Mouse (Mus musculus) hindbrain, embryonic 16.5 days (tissue): Measurements from ENCODE around the gene 4930480E11Rik. TPM values are rescaled to one million over a fixed set of nuclear protein-coding genes. Genes with fewer than 3 reads are reported as not detected.
"Not testable (repeated sequence)": the region's sequence is repeated elsewhere in the genome, so short reads cannot be mapped to it uniquely, and the experiment has no call there.

Source experiments
- ATAC-seq: fragments of 200-750 bp; cut with Nextera tagmentation; 2 replicates; pipeline ENCODE4 v1.8.0; 2017; ENCODE audit warnings: moderate TSS enrichment, moderate library complexity
- H3K27ac ChIP-seq: fragments of 300-500 bp; sonication (generic); 2 replicates; pipeline ENCODE4 v1.5.1; 2014; ENCODE audit warnings: low read depth, mild to moderate bottlenecking, control low read depth, low read length, moderate library complexity
- H3K27me3 ChIP-seq: fragments of 300-500 bp; sonication (generic); replicated peaks from 2 replicates; pipeline ENCODE4 v1.6.1; 2014; ENCODE audit warnings: low read length; ENCODE audit not compliant: control insufficient read depth, insufficient read depth
- H3K36me3 ChIP-seq: fragments of 300-500 bp; sonication (generic); 2 replicates; pipeline ENCODE4 v1.6.1; 2014; ENCODE audit warnings: mild to moderate bottlenecking, low read length, moderate library complexity, mixed read lengths; ENCODE audit not compliant: control insufficient read depth, insufficient read depth
- H3K4me1 ChIP-seq: fragments of 300-500 bp; sonication (generic); 2 replicates; pipeline ENCODE4 v1.6.1; 2014; ENCODE audit warnings: low read depth, low read length; ENCODE audit not compliant: control insufficient read depth, insufficient read depth
- H3K4me2 ChIP-seq: fragments of 300-500 bp; sonication (generic); 2 replicates; pipeline ENCODE4 v1.6.1; 2014; ENCODE audit warnings: mild to moderate bottlenecking, low read length, control low read depth, moderate library complexity
- H3K4me3 ChIP-seq: fragments of 300-500 bp; sonication (generic); 2 replicates; pipeline ENCODE4 v1.5.1; 2014; ENCODE audit warnings: mild to moderate bottlenecking, low read length, control low read depth, moderate library complexity
- H3K9ac ChIP-seq: fragments of 300-500 bp; sonication (generic); 2 replicates; pipeline ENCODE4 v1.6.1; 2014; ENCODE audit warnings: low read depth, mild to moderate bottlenecking, control low read depth, low read length, moderate library complexity
- H3K9me3 ChIP-seq: fragments of 300-500 bp; sonication (generic); 2 replicates; pipeline ENCODE4 v1.6.1; 2014; ENCODE audit warnings: mild to moderate bottlenecking, low read length, moderate library complexity; ENCODE audit not compliant: control insufficient read depth
- WGBS: fragments of 180-500 bp; shearing (Covaris S2); extraction: QIAGEN DNeasy Blood & Tissue Kit; methylation state at CpG from one replicate; pipeline ENCODE4 v1.1.7; 2014; 5-methylcytosine and 5-hydroxymethylcytosine counted together
- polyA plus RNA-seq: library from polyadenylated mRNA; unstranded; fragments of >200 nt; fragmentation: Nextera tagmentation; extraction: Ambion mirVana; gene quantifications from 2 replicates; pipeline ENCODE4 v1.2.1, GENCODE M21; 2015

Gene 4930480E11Rik
- not detected in 2 replicates for polyA plus RNA-seq

DNA sequence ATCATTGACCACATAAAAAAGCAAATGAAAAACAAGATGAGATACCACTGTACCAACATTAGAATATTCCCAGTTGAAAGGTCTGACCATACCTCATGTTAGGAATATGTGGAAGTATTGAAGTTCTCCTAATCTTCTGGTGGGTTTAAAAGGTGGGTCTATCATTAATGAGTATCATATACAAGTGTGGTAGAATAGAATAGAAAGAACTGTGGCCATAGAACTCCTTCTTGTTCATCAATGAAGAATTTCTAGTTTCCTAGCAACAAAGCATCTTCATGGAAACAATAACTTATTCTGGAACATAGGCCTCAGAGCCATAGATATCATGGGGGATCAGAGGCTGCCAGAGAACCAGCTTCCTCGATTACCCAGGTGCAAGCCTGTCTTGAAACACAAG, at the start of gene 4930480E11Rik:
Gene 4930480E11Rik, plus strand, starts transcription at position 301 of the 400 bp plus-strand sequence.
- no peak for ATAC-seq
- no peak within 1 kb of the TSS for H3K9ac ChIP-seq
- no peak within 1 kb of the TSS for H3K4me3 ChIP-seq
- 65% methylated on average over 1 of the region's 1 CpGs for WGBS
- no peaks in the 10 kb centered on the region for H3K4me1 ChIP-seq
- H3K36me3 ChIP-seq: no peaks in the 10 kb centered on the region
- no peaks in the 10 kb centered on the region for H3K27me3 ChIP-seq
- no peak within 1 kb of the TSS for H3K4me2 ChIP-seq
- H3K9me3 ChIP-seq: no peaks in the 10 kb centered on the region; the same call in 1 of the 2 replicates
- no peak within 1 kb of the TSS for H3K27ac ChIP-seq

DNA sequence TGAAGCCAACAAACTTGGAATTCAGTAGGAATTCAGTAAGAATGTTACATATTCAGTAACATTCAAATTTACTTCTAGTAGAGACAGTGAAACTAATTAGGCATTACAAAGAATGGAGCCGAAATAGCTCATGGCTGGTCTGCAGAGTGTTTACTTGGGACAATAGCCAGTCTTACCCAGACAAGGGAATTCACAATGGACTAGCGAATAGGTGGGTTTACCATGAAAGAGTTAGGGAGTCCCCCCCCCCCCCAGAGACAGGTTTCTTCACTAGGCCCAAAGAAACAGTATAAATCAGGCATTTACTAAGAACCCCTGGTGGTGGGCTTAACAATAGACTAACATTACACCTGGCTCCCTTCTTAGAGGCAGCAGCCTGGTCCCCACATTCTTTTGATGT, 33.9 kb downstream of the 4930480E11Rik start:
- 82% methylated on average over 2 of the region's 2 CpGs for WGBS

More for the DNA sequence above, 33.9 kb downstream of the 4930480E11Rik start:
- H3K4me3 ChIP-seq, H3K36me3 ChIP-seq, H3K9ac ChIP-seq, H3K27me3 ChIP-seq, H3K27ac ChIP-seq, H3K9me3 ChIP-seq, ATAC-seq, H3K4me2 ChIP-seq, H3K4me1 ChIP-seq: not testable (repeated sequence)

Other genes with a start within 250 kb of the 4930480E11Rik start
- gene Gm5938, start 244.2 kb upstream of the 4930480E11Rik start, polyA plus RNA-seq: not detected in 2 replicates
- not detected in 2 replicates for gene Obp1b, start 182.9 kb upstream of the 4930480E11Rik start, polyA plus RNA-seq
- not detected in 2 replicates for gene Gm14743, start 123.7 kb upstream of the 4930480E11Rik start, polyA plus RNA-seq
- 6.4 and 6.9 TPM in 2 replicates for gene Prrg1, start 214.3 kb downstream of the 4930480E11Rik start, polyA plus RNA-seq